Mouse (Mus musculus): ENCODE measurements at regions not wholly inside any gene's neighbourhood (a gene's known extent, or its start where the extent isn't known, plus 50 kb on each side); places are given as distances from the start of the nearest gene placed in this dataset.

GRCm38 (mm10) chr3:57910020-57910419 lies 62.1 kb upstream of the Pfn2 start:
- DNase-seq (ENCODE audit: low read depth, low spot score), result no peak

GRCm38 (mm10) chr3:57911831-57912596 lies 64.1 kb upstream of the Pfn2 start:
- no peak for DNase-seq (ENCODE audit: low read depth, low spot score)

- no peak for DNase-seq (ENCODE audit: low read depth, low spot score)
Measured at GRCm38 (mm10) chr3:57912650-57913343, 64.9 kb upstream of the Pfn2 start.

GRCm38 (mm10) chr3:57914687-57915086 lies 66.8 kb upstream of the Pfn2 start:
- DNase-seq (ENCODE audit: low read depth, low spot score), result no peak

GRCm38 (mm10) chr3:57918913-57919312 lies 71.0 kb upstream of the Pfn2 start:
- DNase-seq (ENCODE audit: low read depth, low spot score), result no peak

GRCm38 (mm10) chr3:57919390-57920089 lies 71.7 kb upstream of the Pfn2 start:
- no peak for DNase-seq (ENCODE audit: low read depth, low spot score)

- no peak for DNase-seq (ENCODE audit: low read depth, low spot score)
Measured at GRCm38 (mm10) chr3:57920090-57920432, 72.2 kb upstream of the Pfn2 start.

- DNase-seq (ENCODE audit: low read depth, low spot score), result no peak
Measured at GRCm38 (mm10) chr3:57921071-57921882, 73.4 kb upstream of the Pfn2 start.

- DNase-seq (ENCODE audit: low read depth, low spot score), result no peak
Measured at GRCm38 (mm10) chr3:57923061-57923460, 75.2 kb upstream of the Pfn2 start.

GRCm38 (mm10) chr3:57932657-57933539 lies 85.0 kb upstream of the Pfn2 start:
- no peak for DNase-seq (ENCODE audit: low read depth, low spot score)

- no peak for DNase-seq (ENCODE audit: low read depth, low spot score)
Measured at GRCm38 (mm10) chr3:57935042-57935610, 87.2 kb upstream of the Pfn2 start.

GRCm38 (mm10) chr3:57940504-57941381 lies 92.9 kb upstream of the Pfn2 start:
- DNase-seq (ENCODE audit: low read depth, low spot score), result no peak

GRCm38 (mm10) chr3:57944698-57945097 lies 96.8 kb upstream of the Pfn2 start:
- no peak for DNase-seq (ENCODE audit: low read depth, low spot score)

GRCm38 (mm10) chr3:57945765-57946164 lies 97.9 kb upstream of the Pfn2 start:
- no peak for DNase-seq (ENCODE audit: low read depth, low spot score)

- DNase-seq (ENCODE audit: low read depth, low spot score), result no peak
Measured at GRCm38 (mm10) chr3:57947331-57947730, 99.5 kb upstream of the Pfn2 start.

GRCm38 (mm10) chr3:57948720-57949119 lies 100.8 kb upstream of the Pfn2 start:
- DNase-seq (ENCODE audit: low read depth, low spot score), result no peak

- DNase-seq (ENCODE audit: low read depth, low spot score), result no peak
Measured at GRCm38 (mm10) chr3:57950431-57951331, 102.8 kb upstream of the Pfn2 start.

- DNase-seq (ENCODE audit: low read depth, low spot score), result no peak
Measured at GRCm38 (mm10) chr3:57951438-57951837, 103.6 kb upstream of the Pfn2 start.
